Mouse (Mus musculus) layer of hippocampus, postnatal 14 days (tissue): ENCODE measurements at regions not wholly inside any gene's neighbourhood (a gene's known extent, or its start where the extent isn't known, plus 50 kb on each side); places are given as distances from the start of the nearest gene placed in this dataset.
A peak's percentile ranks its signal among the peaks of the same experiment; 100 is the strongest.

Source experiments
- DNase-seq, 2 experiments: peaks; one replicate each; pipeline ENCODE4 v3.0.0; 2021 to 2022; ENCODE audit warnings: low spot score in 2 of 2, mixed read lengths in 1 of 2

DNA sequence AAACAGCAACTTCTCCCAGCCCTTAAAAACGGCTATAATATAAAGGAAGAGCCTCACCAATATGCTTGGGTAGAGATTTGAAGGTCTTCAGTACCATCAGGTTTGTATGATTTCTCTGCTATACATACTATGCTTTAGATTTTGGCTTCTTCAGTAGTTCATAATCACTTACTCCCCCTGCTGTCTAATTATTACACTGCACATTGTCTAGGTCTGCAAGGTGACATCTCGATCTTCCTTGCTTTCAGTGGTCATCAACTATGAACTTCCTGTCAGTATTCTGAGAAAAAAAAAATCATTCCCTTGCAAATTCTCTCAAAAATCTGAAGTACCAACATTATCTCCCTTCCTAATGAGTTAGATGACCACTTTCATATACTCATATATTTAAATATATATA, 225.4 kb upstream of the Galnt5 start:
- no peak for DNase-seq

DNA sequence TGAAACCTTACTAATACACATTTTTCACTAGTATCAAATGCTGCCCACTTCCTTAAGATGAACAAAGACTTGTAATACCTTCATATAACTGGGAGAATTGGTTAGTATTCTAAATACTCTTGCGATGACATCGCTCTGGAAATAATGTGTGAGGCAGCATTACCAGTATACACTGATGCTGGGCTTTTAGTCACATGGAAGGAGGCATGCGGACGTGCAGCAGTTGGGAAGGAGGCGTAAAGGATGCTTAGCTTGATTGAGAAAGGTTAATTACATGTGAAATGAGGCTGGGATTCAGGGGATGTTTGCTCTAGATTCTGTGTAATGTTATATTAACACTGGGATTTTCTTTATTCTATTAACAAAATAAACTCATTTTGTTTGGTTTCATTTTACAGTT, 221.5 kb upstream of the Galnt5 start:
- DNase-seq = no peak

DNA sequence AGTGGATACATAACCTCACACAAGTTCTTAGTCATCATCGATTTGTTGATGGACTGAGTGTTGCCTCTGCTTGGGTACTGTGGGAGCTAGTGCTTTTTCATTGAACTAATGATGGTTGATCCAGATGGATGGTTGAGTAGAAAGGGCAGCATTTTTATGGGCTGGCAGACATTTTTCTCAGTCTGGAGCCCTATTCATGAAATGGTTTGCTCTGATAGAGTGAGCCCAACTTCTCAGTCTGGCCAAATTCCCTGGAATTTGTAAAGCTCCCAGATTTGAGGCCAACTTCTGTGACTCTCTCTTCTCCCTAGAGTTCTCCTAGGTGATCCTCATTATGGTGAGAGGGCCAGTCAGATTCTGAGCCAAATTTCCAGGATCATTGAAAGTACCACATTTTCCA, 216.8 kb upstream of the Galnt5 start:
- DNase-seq = peak; percentile 3 to 55

DNA sequence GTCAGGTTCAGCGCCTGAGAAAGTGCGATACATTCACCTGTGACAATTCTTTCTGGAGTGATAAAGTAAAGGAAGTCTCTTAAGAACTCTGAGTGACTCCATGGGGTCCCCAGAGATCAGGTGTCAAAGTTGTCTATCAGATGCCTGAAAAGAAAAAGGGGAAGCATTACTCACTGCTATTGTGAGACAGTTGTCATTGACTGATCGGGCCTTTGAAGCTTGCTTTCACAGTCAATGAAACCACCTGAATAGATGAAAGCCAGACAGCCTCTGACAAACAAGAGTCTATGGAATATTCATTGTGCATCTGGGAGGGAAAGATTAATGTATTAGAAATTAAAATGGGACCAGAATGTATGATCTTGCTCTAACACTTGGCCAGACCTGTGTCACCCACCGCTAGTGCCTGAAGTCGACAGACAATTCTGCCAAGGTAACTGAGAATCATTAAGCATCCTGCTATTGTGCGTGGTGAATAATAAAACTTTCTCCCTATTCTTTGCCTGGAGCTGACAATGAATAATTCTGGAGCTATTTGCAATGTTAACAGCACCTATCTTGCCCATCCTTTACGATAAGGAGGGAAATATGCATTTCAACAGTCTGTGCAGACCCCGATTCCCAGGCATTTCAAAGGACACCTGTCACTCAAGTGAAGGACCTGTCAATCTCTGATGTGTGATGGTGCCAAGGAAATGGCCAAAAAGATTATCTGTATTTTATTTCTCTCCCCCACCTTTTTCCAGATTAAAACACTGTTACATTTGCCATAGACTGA, 204.0 kb upstream of the Galnt5 start:
- DNase-seq = no peak

DNA sequence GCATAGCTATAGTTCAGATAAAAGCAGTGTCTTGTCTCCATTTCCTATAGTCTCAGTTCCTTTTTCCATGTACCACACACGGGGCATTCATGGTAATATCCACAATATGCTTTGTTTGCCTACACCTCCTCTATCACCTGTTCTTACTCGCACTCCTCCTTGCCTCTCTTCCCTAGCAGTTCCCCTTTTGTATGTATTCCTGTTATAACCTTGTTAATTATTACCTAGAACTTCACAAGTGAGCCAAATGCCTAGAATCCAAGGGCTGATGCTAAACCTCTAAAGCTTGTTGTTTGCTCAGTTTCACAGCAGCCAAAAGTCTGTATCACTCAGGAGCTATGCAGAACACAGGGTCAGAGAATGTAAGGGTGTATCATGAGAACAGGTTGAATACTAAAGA, 198.4 kb upstream of the Galnt5 start:
- DNase-seq = no peak

DNA sequence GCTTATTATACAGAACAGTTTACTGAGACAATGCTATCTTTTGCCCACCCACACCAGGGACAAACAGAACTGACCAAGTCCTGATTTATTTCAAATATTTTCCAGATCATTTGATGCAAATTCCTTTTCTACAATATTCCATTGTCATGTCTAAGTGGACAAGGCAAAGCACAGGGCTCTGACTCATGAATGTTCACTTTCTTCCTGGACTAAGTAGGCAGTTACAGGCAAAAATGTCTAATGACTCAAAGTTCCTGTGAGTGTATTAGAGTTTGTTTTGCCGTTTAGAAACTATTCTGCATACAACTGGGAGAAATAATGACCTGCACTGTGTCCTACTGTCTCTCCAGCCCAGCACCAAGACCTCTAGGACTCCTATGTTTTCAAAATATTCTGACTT, 189.8 kb upstream of the Galnt5 start:
- DNase-seq = no peak

DNA sequence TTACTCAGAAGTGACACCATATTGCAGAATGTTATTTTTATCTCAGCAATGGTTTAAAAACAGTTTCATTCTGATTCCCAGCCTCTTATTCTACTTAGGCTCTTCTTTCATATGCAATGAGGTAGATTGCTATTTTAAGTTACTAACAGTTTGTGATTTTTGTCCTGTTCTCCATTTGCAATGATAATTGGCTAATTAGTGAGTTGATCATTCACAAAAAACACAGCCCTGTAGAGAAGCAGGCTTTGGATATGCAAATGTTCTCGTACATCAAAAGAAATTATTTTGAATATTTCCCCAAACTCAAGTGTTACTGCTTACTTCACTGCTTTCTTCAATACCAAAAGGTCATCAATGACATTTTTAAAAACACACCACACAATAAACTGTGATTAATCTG, 184.7 kb upstream of the Galnt5 start:
- peak in 1 of 2 experiments; percentile 23 for DNase-seq

DNA sequence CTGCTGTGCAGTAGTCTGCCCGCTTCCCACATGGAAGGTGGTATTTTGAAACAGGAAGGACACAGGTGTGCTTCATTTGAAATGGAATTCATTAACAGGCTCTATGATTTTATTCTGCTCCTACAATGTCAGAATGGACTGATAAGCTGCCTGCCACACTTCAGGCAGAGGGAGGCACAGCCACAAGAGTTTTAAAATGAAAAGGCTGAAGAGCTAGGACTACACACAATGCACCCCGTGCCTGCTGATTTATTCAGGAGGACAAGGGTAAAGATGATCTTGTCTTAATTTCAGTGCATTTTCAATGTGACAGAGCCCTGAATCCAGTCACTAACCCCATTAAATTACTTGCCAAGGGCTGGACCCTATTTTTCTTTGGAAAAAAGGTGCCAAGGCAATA, 177.3 kb upstream of the Galnt5 start:
- no peak for DNase-seq

DNA sequence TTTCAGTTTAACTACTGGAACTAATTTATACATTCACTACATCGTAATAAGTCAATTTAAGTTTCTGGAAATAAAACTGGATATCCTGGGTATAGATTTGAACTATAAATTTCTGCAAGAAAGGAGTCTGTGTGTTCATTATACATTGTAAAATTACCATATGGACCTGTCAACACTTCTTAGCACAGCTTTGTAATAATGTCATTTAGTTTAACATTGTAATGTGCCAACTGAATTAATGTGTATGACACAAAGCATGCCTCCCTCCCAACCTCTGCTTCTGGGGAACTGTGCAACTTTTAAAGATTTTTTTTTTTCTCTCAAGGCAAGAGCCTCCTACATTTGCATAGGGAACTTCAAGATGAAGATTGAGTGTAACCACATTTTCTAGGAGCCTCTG, 176.8 kb upstream of the Galnt5 start:
- no peak for DNase-seq

DNA sequence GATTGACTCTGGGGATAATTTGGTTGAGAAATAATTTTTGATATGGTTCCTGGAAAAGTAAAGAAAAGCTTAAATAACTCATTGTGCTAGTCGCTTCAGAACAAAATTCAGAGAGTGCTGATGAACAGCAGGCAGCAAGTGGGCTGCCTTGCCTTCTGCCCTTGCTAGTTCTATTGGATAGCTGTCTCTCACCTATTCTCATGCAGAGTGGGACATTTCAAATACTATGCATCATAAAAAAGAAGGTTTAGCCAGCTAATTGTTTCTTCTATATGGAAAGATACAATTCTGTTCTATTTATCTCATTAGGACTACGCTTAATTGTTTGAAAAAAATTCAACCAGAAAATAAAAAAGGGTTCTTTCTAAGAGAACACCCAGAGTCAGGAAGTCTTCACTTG, 169.4 kb upstream of the Galnt5 start:
- no peak for DNase-seq

DNA sequence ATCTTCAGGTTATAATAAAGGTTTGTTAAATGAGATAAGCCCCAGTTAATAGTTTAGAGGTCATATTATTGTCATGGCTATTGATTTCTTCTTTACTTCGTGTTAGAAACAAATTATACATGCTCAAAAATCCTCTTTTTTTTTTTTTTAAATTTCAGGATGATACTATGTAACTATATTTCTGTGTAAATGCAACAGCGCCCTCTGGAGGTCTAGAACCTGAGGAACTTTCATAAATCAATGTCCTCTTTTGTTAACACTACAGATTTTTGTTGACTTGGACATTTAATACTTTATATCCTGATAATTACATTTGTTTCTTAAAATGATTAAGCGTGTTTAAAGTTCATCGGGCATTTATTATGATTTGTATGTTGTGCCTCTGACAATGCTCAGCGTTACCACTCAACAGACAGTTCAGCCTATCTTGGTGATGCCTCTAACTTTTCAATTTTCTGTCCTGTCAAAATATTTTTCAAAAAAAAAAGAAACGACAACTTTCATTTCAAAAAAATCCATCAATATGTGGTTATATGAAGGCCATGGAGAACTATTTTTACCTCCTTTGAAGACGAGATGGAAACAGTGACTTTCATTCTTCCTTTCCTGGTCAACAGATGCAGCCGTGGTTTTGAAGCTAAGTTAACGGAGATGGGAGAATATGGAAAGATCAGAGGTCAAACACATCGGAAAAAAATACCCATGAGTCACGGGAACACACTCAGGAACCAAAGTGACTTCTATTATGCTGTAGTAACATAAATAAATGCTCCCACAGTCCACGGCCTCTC, 164.9 kb upstream of the Galnt5 start:
- peak; percentile 36 to 80 for DNase-seq

DNA sequence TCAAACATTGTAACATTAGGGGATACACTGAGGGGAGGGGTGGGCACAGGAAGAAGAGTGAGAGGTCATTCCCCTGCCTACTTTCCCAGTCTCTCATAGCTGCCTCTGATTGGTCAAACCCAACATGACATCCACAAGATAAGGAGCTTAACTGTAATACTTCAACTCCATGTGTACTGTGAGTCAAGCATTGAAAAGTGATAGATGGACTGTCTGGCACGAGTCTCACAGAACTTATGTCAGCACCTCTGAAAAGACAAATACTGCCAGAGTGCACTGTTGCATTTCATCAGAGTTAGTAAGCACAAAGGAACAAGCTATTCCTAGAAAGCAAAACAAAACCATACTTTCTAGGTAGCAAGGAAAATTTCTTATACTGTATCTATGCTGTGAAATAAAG, 152.5 kb upstream of the Galnt5 start:
- no peak for DNase-seq

DNA sequence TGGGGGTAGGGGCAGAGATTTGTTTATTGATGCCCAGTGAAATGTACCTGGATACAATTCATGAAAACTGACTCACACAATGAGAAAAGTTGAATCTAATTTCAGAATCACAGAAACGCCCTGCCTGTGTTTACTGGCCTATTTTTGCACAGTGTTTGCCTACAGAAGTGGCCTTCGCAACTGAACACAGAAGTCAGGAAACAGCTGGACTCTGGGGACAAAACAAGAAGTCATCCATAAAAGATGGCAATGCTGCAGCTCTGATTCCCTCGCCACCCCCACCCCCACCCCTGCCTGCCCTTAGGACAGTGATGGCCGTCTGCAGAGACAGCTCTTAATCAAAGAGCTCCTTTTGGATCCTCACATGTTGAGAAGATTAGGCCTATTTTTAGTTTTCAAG, 150.0 kb upstream of the Galnt5 start:
- no peak for DNase-seq

DNA sequence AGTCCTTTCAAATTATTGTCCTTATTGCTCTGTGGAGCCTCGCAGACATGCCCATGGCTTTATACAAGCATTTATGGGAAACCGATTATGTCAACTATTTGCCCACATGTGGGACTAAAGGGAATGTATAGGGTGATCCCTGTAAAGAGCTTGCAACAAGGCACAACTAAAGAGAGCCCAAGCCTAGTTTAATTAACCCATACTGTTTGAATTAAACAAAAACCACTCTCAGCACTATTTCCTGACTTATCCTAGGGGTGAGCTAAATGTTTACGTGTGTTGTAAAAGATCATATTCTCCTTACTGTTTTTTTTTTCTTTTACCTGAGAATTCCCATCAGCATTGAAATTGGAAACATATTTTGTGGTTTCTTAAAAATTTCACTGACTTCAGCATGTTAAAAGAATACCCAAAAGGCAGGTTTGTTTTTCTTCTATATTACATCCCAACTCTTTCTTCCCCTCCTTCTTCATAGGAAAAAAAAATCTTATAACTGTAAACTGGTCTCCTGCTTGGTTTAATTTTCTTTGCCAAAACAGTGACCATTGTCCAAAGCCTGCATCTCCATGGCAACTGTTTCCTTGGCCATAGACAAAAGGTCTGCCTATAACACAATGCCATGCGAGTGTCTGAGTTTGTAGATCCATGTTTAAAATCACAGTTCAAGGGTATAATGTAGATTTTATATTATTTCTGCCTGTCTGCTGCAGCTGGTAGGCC, 148.2 kb upstream of the Galnt5 start:
- DNase-seq = no peak

DNA sequence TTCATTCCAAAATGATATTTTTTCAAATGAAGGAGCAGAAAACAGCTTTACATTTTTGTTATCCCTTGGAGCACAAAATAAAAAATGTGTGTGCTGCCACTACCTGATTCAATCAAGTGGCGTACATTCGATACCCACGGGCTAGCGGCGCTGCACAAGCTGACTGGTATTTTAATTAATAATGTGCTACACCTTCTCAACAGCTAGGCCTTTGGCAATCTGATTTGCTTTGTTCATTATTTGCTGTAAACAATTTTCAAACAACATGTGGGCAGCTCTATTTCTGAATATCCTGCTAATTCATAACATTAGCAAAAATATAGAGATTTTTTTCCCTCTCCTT, 147.7 kb upstream of the Galnt5 start:
- no peak for DNase-seq

DNA sequence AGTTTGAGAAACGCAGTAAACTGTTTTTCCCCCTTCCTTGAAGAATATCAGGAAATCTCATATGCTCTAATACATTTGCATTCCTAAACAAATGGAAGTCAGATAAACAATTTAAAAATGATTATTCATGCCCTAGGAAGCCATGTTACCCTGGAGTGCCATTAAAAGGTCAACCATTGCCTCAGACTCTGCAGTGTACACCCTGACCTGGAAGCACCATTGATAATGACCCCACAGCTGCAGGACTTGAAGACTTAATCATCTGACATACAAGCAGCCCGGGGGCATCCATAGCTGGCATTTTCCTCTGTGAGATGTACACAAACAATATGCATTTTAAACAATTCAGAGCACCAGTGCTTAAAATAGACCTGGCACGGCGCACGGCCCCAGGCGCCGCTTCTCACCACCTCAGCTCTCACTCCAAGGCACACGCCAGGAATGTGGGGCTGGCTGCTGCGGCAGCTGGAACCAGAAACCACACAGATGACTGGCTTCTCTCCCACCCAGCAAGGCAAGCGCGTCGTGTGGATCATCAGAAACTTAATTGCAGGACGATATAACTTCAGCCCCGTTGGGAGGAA, 141.1 kb upstream of the Galnt5 start:
- no peak for DNase-seq

DNA sequence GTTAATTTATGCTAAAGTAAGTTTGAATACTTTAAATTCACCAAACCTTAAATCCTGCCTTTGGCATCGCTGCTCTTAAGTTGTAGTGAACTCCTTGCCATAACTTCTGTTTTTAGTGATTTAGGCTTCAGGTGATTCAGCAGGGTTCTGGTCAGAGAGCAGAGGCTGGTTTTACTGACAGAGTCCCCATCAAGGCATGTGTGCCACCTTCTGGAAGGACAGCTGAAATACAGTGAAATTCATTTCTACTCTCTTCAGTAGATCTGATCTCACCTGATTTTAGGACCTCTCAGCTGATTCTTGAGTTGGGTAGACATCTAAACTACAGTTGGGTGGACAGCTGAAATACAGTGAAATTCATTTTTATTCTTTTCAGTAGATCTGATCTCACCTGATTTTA, 132.4 kb upstream of the Galnt5 start:
- peak in 1 of 2 experiments; percentile 18 for DNase-seq

DNA sequence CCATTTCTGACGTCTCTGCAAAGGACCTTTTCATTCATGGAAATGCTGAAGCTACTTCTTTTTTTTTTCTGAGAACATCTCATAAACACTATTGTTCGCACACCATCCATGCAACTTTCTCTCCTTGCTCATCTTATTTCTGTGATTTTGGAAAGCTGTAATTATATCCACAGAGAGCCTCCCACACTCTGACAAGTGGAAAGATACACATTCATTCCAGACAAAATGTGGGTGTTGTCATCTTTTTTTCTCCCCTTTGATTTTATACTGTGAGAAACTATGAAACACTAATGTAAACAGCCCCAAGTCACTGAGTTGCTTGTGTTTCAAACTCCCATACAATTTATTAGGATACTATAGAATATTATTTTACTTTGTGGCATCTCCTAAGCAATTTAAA, 129.6 kb upstream of the Galnt5 start:
- no peak for DNase-seq

DNA sequence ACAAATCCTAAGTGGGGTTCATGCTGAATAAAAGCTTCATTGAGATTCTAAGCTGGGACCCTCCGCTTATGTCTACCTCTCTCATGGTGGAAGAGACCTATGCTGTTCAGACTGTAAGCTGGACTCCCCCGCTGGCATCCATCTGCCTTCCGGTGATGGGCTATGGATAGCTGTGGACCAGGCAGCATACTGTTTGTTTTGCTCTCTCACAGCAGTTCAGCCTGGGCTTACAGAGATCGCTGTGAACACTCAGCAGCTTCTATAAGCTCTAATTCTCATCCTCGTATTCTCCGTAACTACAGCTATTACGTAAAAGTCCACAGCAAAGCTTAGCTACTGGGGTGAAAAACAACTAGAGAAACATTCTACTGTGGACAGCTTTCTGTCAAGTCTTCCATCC, 97.5 kb upstream of the Galnt5 start:
- no peak for DNase-seq

DNA sequence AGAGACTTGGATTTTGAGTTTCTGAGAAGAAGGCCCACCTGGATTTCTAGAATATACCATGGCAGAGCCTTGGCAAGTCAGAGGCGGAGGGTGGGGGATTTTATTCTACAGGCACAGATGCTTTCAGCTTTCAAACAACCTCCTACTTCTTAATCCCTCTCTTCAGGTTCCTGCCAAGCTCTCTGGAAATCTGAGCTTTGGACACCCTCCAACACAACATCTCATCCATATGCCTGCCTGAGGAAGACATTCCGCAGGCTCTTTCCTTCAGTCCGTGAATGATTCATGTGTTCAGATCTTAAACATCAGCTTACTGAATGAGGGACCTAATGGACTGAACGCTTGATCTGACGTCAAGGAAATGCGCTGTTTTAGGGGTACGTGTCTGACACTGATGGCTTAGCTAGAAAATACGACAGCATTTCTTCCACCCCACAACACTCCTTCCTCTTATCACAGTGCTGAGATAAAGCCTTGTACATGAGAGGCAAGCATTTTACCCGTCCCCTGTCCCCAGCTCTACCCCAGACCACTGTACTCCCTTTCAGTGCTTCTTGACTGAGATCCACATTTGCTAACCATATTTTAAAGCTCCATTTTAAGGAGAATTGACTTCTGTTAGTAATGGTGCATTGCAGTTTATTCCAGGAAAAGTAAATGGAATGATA, 97.0 kb upstream of the Galnt5 start:
- DNase-seq = peak; percentile 17 to 61

DNA sequence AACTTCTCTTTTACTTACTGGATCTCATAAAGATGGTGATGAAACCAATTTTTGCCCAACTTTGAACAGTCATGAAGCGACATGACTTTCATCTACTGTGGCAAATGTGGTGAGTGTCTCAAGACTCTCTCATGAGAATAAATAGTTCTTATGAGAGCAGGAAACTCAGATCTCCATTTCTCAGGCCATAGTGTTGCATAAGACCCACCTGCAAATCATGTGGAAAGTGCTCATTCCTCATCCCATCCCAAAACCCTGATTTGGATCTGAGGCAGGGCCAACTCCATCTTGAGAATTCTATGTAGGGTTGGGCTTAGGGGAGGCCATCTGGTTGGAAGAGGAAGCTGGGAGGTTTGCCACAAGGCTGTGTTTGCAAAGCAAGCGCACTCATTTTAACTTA, 92.5 kb upstream of the Galnt5 start:
- peak in 1 of 2 experiments; percentile 15 for DNase-seq
